Mouse (Mus musculus) left cerebral cortex, adult 8-10 months (tissue): ENCODE measurements around the gene Svip. TPM values are rescaled to one million over a fixed set of nuclear protein-coding genes. Genes with fewer than 3 reads are reported as not detected.

Source experiments
- DNase-seq, 2 experiments: peaks; one replicate each; pipeline ENCODE4 v3.0.0; 2022; ENCODE audit warnings: low spot score in 2 of 2
- total RNA-seq, 4 experiments: library from RNA; stranded (reverse); gene quantifications; 2 replicates each; pipeline ENCODE4 v1.2.4; 2022

The Svip gene
- 10 to 100 TPM; 36.3 to 41.3 (median 39.2) TPM for total RNA-seq

DNA sequence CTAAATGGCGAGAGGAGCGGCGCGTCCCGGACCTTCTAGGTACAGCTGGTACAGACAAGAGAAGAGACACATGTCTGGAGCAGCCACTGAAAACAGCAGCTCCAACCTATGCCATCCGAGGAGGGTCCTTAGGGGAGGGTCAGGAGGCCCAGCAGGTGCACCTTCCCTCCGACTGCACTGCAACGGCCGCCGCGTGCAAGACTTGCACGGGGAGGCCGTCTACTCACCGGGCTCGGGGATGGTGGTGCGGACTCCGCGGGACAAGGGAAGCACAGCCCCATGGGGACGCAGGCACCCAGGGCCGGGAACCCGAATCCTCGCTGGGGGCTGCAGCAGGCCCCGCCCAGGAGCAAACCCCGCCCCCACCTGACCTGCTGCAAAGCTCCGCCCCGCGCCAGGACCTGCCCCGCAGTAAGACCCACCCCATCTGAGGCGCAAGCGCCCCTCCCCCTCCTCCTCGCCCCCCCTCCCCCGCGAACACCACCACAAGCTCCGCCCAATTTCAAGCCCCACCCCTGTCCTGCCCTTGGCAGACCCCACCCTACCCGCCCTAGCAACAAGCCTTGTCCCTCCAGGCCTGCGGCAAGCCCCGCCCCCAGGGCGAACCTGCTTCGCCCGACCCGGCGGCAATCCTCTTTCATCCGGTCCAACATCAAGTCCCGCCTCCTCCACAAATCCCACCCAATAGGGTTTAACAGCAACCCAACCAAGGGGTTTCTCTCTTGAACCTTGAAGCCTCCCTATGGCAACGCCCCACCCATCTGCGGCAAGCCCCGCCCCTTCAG is at the start of gene Svip:
Svip (minus strand) TSS at position 508 of the 785 bp plus-strand sequence.
- peak; percentile 84 to 99 for DNase-seq

DNA sequence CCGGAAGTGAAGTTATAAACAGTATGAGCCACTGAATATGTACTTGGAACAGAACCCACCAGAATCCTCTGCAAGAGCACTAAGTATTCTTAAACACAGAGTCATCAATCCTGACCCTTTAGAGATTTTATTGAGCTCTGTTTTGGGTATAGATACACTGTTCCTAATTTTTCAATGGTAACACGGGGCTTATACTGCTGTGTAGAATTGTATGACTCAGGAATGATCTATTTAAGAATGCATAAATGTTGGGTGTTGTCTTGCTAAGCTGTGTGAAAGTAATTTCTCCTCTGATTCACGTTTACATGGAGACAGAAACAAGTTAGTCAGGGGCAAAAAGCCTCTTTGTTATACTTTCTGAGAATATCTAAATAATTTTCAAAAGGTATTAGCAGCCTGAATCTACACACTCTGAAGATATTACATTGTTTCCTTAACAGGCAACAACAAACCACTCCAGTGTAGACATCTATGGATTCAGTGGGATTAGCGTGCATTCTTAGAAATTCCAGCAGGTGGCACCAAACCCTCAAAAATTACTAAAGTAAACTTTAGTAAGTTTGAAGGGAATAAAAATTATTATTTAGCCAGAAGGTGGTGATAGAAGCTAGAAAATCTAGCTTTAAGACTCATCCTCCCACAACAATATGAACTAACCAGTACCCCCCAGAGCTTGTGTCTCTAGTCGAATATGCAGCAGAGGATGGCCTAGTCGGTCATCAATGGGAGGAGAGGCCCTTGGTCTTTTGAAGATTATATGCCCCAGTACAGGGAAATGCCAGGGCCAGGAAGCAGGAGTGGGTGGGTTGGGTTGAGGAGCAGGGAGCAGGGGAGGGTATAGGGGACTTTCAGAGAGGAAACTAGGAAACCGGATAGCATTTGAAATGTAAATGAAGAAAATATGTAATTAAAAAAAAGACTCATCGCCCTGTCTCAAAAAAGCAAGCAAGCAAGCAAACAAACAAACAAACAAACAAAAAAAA is 32.1 kb upstream of the Svip start:
- no peak for DNase-seq

- no peak for DNase-seq
These were observed 18.3 kb upstream of the Svip start for GRCm38 (mm10) chr7:52024050-52024626.

- DNase-seq = no peak
These were observed 16.2 kb upstream of the Svip start for GRCm38 (mm10) chr7:52022039-52022438.

GRCm38 (mm10) chr7:52015628-52016027 is 9.8 kb upstream of the Svip start, which contains the start of gene 1700015G11Rik:
TSS of gene 1700015G11Rik (minus strand) at chr7:52015728.
- no peak for DNase-seq

GRCm38 (mm10) chr7:52015180-52015579 is 9.4 kb upstream of the Svip start:
- no peak for DNase-seq

DNA sequence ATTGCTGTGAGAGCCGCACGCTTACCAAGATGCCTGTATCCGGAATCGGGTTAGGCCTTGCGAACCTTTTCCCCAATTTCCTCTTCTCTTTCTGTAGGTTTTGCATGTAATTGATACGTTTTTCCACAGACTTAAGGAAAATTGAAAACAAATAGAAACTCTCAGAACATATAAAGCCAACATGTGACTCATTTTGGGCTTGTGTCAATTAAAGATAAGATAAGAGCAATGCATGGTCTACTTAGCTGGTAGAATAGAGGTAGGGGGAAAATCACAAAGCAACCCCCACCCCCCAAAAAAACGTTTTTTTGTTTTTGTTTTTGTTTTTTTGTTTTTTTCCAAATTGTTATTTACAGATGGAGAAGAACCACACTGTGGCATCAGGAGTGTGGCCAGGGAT is 7.6 kb upstream of the Svip start:
- no peak for DNase-seq

DNA sequence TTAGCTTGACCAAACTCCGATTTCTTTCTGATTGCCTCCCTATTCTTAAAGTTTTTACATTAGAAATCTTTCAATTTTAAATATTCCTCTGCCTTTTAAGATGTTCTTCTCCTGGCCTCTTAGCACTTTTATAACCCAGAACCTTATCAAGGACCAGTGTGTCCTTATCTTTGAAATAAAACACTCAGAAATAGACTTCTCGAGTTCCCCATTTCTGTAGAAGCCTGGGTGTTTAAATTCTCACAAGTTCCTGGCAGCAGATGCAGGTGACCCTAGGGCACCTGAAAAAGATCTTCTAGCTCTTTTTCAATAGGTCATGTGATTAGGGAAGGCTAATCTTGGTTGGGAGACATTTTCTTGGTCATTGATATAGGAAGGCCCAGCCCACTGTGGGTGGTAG is 1.3 kb upstream of the Svip start:
- DNase-seq = no peak

DNA sequence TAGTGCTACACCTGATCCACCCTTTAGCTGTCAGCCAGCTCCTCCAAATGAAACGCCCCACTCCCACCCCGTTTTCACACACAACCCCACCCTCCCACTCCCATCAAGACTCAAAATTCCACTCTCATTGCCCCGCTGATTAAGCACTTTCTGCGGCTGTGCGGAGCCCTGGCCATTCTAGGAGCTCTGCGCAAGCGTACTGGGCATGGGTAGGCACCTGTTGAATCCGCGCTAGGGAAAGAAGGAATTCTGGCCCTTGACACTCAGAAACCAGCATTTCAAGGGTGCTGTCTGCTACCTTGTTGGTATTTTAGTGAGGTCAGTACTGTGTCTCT is 445 bp upstream of the Svip start:
- DNase-seq = no peak

DNA sequence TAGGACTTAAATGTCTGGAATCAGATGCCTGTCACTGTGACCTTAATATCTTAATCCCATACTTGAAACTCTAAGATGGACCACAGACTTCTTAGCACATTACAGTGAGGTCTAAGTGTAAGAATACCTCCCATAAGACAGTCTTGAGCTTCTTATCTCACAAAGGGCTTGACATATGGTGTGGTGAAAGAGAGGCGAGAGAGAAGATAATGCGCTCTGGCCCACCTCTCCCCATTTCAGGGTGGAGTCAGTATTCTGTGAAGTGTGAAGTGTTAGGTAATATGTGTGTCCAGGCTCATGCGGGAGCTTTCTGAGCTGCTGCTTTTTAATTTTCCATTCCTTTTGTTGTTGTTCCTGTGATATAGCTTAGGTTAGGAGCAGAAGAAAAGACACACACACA is 14.8 kb downstream of the Svip start:
- DNase-seq = no peak

- DNase-seq = no peak
These were observed 18.9 kb downstream of the Svip start for GRCm38 (mm10) chr7:51986909-51987308.

DNA sequence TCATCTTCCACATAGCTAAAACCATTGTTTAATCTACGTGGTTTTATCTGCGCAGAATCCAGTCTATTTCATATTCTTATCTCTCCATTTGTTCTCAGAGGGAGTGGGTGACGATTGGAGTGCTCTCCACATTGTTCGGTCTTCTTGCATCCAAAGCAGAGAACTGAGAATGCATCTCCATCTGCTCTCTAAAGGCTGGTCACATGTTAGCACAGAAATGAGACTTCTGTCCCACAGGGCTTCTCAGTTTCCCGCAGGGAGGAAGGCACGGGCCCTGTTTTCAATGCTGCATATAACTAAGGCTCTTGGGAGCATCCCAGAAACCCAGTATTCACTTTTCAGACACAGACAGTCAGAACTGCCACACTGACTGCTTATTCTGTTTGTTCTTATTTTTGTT is 20.1 kb downstream of the Svip start:
- no peak for DNase-seq

GRCm38 (mm10) chr7:51982303-51982702 is 23.5 kb downstream of the Svip start:
- no peak for DNase-seq

GRCm38 (mm10) chr7:51979271-51979670 is 26.5 kb downstream of the Svip start:
- DNase-seq = no peak

DNA sequence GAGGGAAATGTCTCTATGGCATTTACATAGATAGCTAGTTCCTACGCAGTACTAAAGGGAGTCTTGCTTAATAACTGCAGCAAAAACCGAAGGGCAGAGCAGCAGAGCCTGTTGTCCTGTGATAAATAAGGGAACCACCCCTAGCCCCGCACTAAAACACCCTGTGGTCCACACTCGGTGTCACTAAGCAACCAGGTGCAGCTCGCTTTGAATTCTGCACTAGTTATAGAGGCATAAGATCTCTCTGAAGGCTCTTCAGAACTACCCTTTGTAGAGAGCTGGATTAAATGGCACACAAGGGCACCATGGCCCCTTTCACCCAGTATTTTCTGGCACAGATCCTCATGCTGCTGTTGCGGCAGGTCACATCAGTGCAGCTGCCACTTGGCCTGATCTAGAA is 30.6 kb downstream of the Svip start:
- DNase-seq = no peak

- no peak for DNase-seq
These were observed 32.3 kb downstream of the Svip start for GRCm38 (mm10) chr7:51973526-51973925.

- no peak for DNase-seq
These were observed 32.7 kb downstream of the Svip start for GRCm38 (mm10) chr7:51973091-51973490.

- peak in 1 of 2 experiments; percentile 16 for DNase-seq
These were observed 33.5 kb downstream of the Svip start for GRCm38 (mm10) chr7:51972252-51972855.

- DNase-seq = no peak
These were observed 36.4 kb downstream of the Svip start for GRCm38 (mm10) chr7:51969379-51969778.

DNA sequence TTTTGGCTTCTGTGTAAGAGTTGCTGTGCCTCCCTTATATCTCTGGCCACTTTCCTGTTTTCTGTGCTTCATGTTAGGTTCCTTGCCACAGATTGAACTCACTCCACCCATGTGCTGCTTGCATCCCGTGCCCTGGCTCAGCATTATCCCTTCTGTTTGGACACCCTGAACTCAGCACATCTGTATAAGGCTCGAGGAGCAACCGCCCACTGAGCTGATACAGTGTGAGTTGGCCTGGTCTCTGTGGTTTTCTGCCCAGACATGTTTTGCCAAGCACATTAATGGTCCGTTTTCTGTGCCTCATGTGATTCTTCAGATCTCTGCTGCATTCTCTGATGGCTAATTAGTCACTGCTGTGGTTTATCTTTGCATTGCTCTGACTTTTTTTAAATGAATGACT is 38.2 kb downstream of the Svip start:
- no peak for DNase-seq

DNA sequence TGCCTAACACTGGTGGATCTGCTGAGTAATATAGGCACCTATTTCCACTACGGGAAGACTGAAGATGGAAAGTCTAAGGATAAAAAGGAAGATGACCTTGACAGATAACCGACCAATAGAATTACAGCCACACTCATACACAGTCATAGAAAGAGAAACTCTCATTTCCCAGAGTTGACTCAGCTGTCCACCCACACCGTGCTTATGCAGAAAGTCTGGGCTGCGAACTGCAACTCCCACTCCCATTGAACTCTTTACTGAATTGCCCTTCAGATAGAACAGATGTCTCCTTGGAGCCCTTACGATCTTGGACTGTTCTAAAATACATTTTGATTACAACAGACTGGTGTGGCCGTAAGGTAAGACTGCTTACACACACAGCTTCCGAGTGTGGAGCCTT is 41.1 kb downstream of the Svip start:
- DNase-seq = peak in 1 of 2 experiments; percentile 59
